Mouse (Mus musculus) olfactory bulb, adult 2 months (tissue): ENCODE measurements around the gene Trip12.

Source experiments
- CTCF ChIP-seq: fragments of 200-500 bp; IDR thresholded peaks from 2 replicates; pipeline ENCODE4 v1.5.1; 2012; ENCODE audit warnings: low read depth, mild to moderate bottlenecking, low read length, moderate library complexity; ENCODE audit not compliant: insufficient read depth
- POLR2A ChIP-seq: fragments of 200-500 bp; IDR thresholded peaks from 2 replicates; pipeline ENCODE4 v1.6.1; 2012; ENCODE audit warnings: mild to moderate bottlenecking, low read depth, low read length, moderate library complexity; ENCODE audit not compliant: insufficient read depth

- TF ChIP-seq POLR2A (no peak), CTCF (no peak)
Measured at GRCm38 (mm10) chr1:84859597-84859996, 19.3 kb upstream of the Trip12 start.
